Mouse (Mus musculus) spleen, postnatal 14 days (tissue): ENCODE results near the gene Etfrf1.
A peak's percentile ranks its signal among the peaks of the same experiment; 100 is the strongest.

Experiments used
- DNase-seq, 2 experiments: peaks; one replicate each; pipeline ENCODE4 v3.0.0; 2021 to 2022; ENCODE audit warnings: low spot score in 2 of 2

Etfrf1 gene

GRCm38 (mm10) chr6:145224246-145224645 is 13.3 kb downstream of the Etfrf1 start:
- DNase-seq, result no peak

- no peak for DNase-seq
Observed at GRCm38 (mm10) chr6:145226296-145226695, 15.4 kb downstream of the Etfrf1 start.

GRCm38 (mm10) chr6:145234391-145234790 is 23.5 kb downstream of the Etfrf1 start:
- DNase-seq, result no peak

GRCm38 (mm10) chr6:145235367-145235766 is 24.4 kb downstream of the Etfrf1 start:
- no peak for DNase-seq

GRCm38 (mm10) chr6:145237148-145237547 is 26.2 kb downstream of the Etfrf1 start:
- no peak for DNase-seq

GRCm38 (mm10) chr6:145240285-145240684 is 29.4 kb downstream of the Etfrf1 start:
- no peak for DNase-seq

GRCm38 (mm10) chr6:145242521-145242920 is 31.6 kb downstream of the Etfrf1 start:
- no peak for DNase-seq

- DNase-seq, result no peak
Observed at GRCm38 (mm10) chr6:145246841-145247240, 35.9 kb downstream of the Etfrf1 start.

- DNase-seq, result no peak
Observed at GRCm38 (mm10) chr6:145247886-145248285, 37.0 kb downstream of the Etfrf1 start.

- peak; percentile 33 to 57 for DNase-seq
Observed at GRCm38 (mm10) chr6:145249291-145250184, 38.6 kb downstream of the Etfrf1 start.

GRCm38 (mm10) chr6:145250185-145250791 is 39.4 kb downstream of the Etfrf1 start, which contains the start of gene Kras:
Kras (minus strand) TSS chr6:145250239.
- peak; percentile 85 to 89 for DNase-seq

- DNase-seq, result peak in 1 of 2 experiments; percentile 10
Observed at GRCm38 (mm10) chr6:145250820-145251219, 39.9 kb downstream of the Etfrf1 start.

- no peak for DNase-seq
Observed at GRCm38 (mm10) chr6:145255952-145256700, 45.2 kb downstream of the Etfrf1 start.

- no peak for DNase-seq
Observed at GRCm38 (mm10) chr6:145256701-145257073, 45.8 kb downstream of the Etfrf1 start.

- no peak for DNase-seq
Observed at GRCm38 (mm10) chr6:145262314-145262713, 51.4 kb downstream of the Etfrf1 start.
